Mouse (Mus musculus) liver, embryonic 14.5 days (tissue): ENCODE measurements around the gene Srrd. TPM values are rescaled to one million over a fixed set of nuclear protein-coding genes. Genes with fewer than 3 reads are reported as not detected.
"Not testable (repeated sequence)": the region's sequence is repeated elsewhere in the genome, so short reads cannot be mapped to it uniquely, and the experiment has no call there.

Source experiments
- ATAC-seq: fragments of 200-750 bp; cut with Nextera tagmentation; 2 replicates; pipeline ENCODE4 v1.8.0; 2017; ENCODE audit warnings: moderate number of reproducible peaks, mild to moderate bottlenecking, moderate library complexity; ENCODE audit not compliant: insufficient read depth
- DNase-seq, 3 experiments: peaks; one replicate each; pipeline ENCODE4 v3.0.0-alpha.2; 2012 to 2013; ENCODE audit warnings: low read depth in 3 of 3, low spot score in 3 of 3
- H3K27ac ChIP-seq: fragments of 300-500 bp; sonication (generic); 2 replicates; pipeline ENCODE4 v1.5.1; 2014; ENCODE audit warnings: moderate library complexity, mild to moderate bottlenecking, control low read depth, inconsistent platforms
- H3K27me3 ChIP-seq: fragments of 300-500 bp; sonication (generic); 2 replicates; pipeline ENCODE4 v1.6.1; 2014; ENCODE audit warnings: mild to moderate bottlenecking, low read length, moderate library complexity; ENCODE audit not compliant: control insufficient read depth, insufficient read depth
- H3K36me3 ChIP-seq: fragments of 300-500 bp; sonication (generic); replicated peaks from 2 replicates; pipeline ENCODE4 v1.6.1; 2014; ENCODE audit warnings: low read depth; ENCODE audit not compliant: control insufficient read depth, insufficient read depth
- H3K4me1 ChIP-seq, 2 experiments: fragments of 200-500 bp in 1 of 2; fragments of 300-500 bp in 1 of 2; sonication (generic) in 1 of 2; replicated peaks; 2 replicates each; pipeline ENCODE4 v1.6.1; 2012 to 2014; ENCODE audit warnings: antibody characterized with exemption in 1 of 2, inconsistent platforms in 1 of 2, low read length in 1 of 2; ENCODE audit not compliant: control insufficient read depth in 2 of 2, insufficient read depth in 2 of 2
- H3K4me2 ChIP-seq: fragments of 300-500 bp; sonication (generic); 2 replicates; pipeline ENCODE4 v1.6.1; 2014; ENCODE audit warnings: low read depth, mild to moderate bottlenecking, control low read depth, moderate library complexity
- H3K4me3 ChIP-seq, 2 experiments: fragments of 200-500 bp in 1 of 2; fragments of 300-500 bp in 1 of 2; sonication (generic) in 1 of 2; 2 replicates each; pipeline ENCODE4 v1.5.1; 2012 to 2014; ENCODE audit warnings: low read depth in 2 of 2, low read length in 2 of 2, mild to moderate bottlenecking in 2 of 2, control low read depth in 1 of 2, inconsistent platforms in 1 of 2, moderate library complexity in 1 of 2; ENCODE audit not compliant: insufficient read depth in 1 of 2
- H3K9ac ChIP-seq: fragments of 300-500 bp; sonication (generic); replicated peaks from 2 replicates; pipeline ENCODE4 v1.6.1; 2014; ENCODE audit warnings: mild to moderate bottlenecking, control low read depth, moderate library complexity
- H3K9me3 ChIP-seq: fragments of 300-500 bp; sonication (generic); 2 replicates; pipeline ENCODE4 v1.6.1; 2016; ENCODE audit warnings: low read length, mixed read lengths; ENCODE audit not compliant: control insufficient read depth
- CTCF ChIP-seq: IDR thresholded peaks from 2 replicates; pipeline ENCODE4 v1.5.1; 2016; ENCODE audit warnings: antibody characterized with exemption, low read depth, control low read depth
- EP300 ChIP-seq: IDR thresholded peaks from 2 replicates; pipeline ENCODE4 v1.6.1; 2016; ENCODE audit warnings: antibody characterized with exemption, low read depth
- WGBS: fragments of 180-500 bp; shearing (Covaris S2); extraction: QIAGEN DNeasy Blood & Tissue Kit; methylation state at CpG from one replicate; pipeline ENCODE4 v1.1.7; 2014; ENCODE audit not compliant: insufficient replicate concordance; 5-methylcytosine and 5-hydroxymethylcytosine counted together
- polyA plus RNA-seq, 2 experiments: library from polyadenylated mRNA; depleted of rRNA in 1 of 2; stranded (reverse) in 1 of 2; unstranded in 1 of 2; fragments of >200 nt; fragmentation: Nextera tagmentation in 1 of 2; extraction: Ambion mirVana in 1 of 2; gene quantifications; 2 replicates each; pipeline versions ENCODE4 v1.2.1 to v1.2.3; 2012 to 2014

Gene Srrd
- polyA plus RNA-seq, 2 experiments = 13.3 to 16.0 TPM

- H3K4me2 ChIP-seq = no peak overlapping the region
- no peak overlapping the region for H3K27ac ChIP-seq
- H3K4me1 ChIP-seq = peaks cover 10 to 20% of the 10 kb centered on the region in 2 experiments
- no peak for DNase-seq
- no peak overlapping the region for H3K4me3 ChIP-seq
- no peaks in the 10 kb centered on the region for H3K9me3 ChIP-seq
- H3K9ac ChIP-seq = no peak overlapping the region
- ATAC-seq = no peak
- TF ChIP-seq EP300 = no peak
- no peak for TF ChIP-seq CTCF
- no peaks in the 10 kb centered on the region for H3K36me3 ChIP-seq
- 70% methylated on average over 5 of the region's 5 CpGs for WGBS
- no peaks in the 10 kb centered on the region for H3K27me3 ChIP-seq
These were observed 22.5 kb downstream of the Srrd start for GRCm38 (mm10) chr5:112320379-112320778.

- H3K9me3 ChIP-seq, H3K36me3 ChIP-seq, H3K27me3 ChIP-seq, H3K9ac ChIP-seq, H3K4me2 ChIP-seq, H3K4me3 ChIP-seq, DNase-seq, H3K27ac ChIP-seq: not testable (repeated sequence)
- 58% methylated on average over 2 of the region's 2 CpGs for WGBS
- peak; percentile 80 for ATAC-seq
- peak; percentile 28; the same call in 1 of the 2 replicates for TF ChIP-seq CTCF
- H3K4me1 ChIP-seq = peaks cover 2 to 10% of the 10 kb centered on the region in 2 experiments
These were observed 23.5 kb downstream of the Srrd start for GRCm38 (mm10) chr5:112319343-112319742.

GRCm38 (mm10) chr5:112317328-112317727 lies 25.5 kb downstream of the Srrd start:
- Histone ChIP-seq H3K9me3 (no peaks in the 10 kb centered on the region), H3K36me3 (no peaks in the 10 kb centered on the region; the same call in 1 of the 2 replicates), H3K4me2 (no peak overlapping the region), H3K9ac (no peak overlapping the region), H3K4me1 (peaks cover 0 to 7% of the 10 kb centered on the region in 2 experiments; a peak in 3 of 4 replicates), H3K27ac (no peak overlapping the region), H3K27me3 (no peaks in the 10 kb centered on the region), H3K4me3 (no peak overlapping the region)
- no peak for DNase-seq
- TF ChIP-seq CTCF (no peak), EP300 (no peak)
- WGBS = 36% methylated on average over 5 of the region's 5 CpGs
- ATAC-seq = no peak

- TF ChIP-seq CTCF (no peak), EP300 (no peak)
- 70% methylated on average over 5 of the region's 5 CpGs for WGBS
- Histone ChIP-seq H3K4me2 (no peak overlapping the region), H3K4me1 (peaks cover 0 to 7% of the 10 kb centered on the region in 2 experiments; a peak in 3 of 4 replicates), H3K27me3 (no peaks in the 10 kb centered on the region), H3K36me3 (no peaks in the 10 kb centered on the region; the same call in 1 of the 2 replicates), H3K9ac (no peak overlapping the region), H3K27ac (no peak overlapping the region), H3K9me3 (no peaks in the 10 kb centered on the region), H3K4me3 (no peak overlapping the region)
- DNase-seq = no peak
- no peak for ATAC-seq
These were observed 26.4 kb downstream of the Srrd start for GRCm38 (mm10) chr5:112316468-112316867.

GRCm38 (mm10) chr5:112313222-112313885 lies 29.5 kb downstream of the Srrd start:
- DNase-seq (no peak), ATAC-seq (no peak)
- H3K27ac ChIP-seq = no peak overlapping the region
- no peak overlapping the region for H3K4me3 ChIP-seq
- H3K4me1 ChIP-seq = no peaks in the 10 kb centered on the region
- TF ChIP-seq CTCF = no peak
- no peak for TF ChIP-seq EP300
- peaks cover 10% of the 10 kb centered on the region for H3K36me3 ChIP-seq
- H3K9me3 ChIP-seq = no peaks in the 10 kb centered on the region
- WGBS = 73% methylated on average over 11 of the region's 11 CpGs
- no peak overlapping the region for H3K9ac ChIP-seq
- no peaks in the 10 kb centered on the region for H3K27me3 ChIP-seq
- no peak overlapping the region for H3K4me2 ChIP-seq
